ENCODE assay signal across 17 mouse cellular contexts in genomic region chr7:52865755-52866154, GRCm38 (mm10).
"Had no signal": no experiment of that assay in that cellular context is flagged by ENCODE, and none has a peak within 500 bp of the region (broad histone marks: within the 10 kb centered on the region; RNA-seq: fewer than 3 reads in every experiment).

No protein-coding gene starts in this region.

- H3K4me3 ChIP-seq: layer of hippocampus, adult 2 months; limb, embryonic 13.5 days; midbrain, embryonic 12.5 days; neural tube, embryonic 13.5 days; stomach, embryonic 15.5 days had no signal

- DNase-seq: kidney, postnatal 10 days; kidney, postnatal 4 days; left cerebral cortex, postnatal 4 days; lung, adult 18-20 months; lung, postnatal 4 days; retina, postnatal 1 day; right cerebral cortex, postnatal 14 days; thymus, adult 2 months; thymus, postnatal 25 days had no signal

- H3K27ac ChIP-seq: layer of hippocampus, adult 2 months; limb, embryonic 13.5 days; liver, embryonic 14.5 days; midbrain, embryonic 12.5 days; neural tube, embryonic 13.5 days; stomach, embryonic 15.5 days had no signal

- H3K9me3 ChIP-seq: limb, embryonic 13.5 days; midbrain, embryonic 12.5 days; neural tube, embryonic 13.5 days; stomach, embryonic 15.5 days had no signal

- H3K4me1 ChIP-seq: limb, embryonic 13.5 days; midbrain, embryonic 12.5 days; neural tube, embryonic 13.5 days; stomach, embryonic 15.5 days had no signal

- ATAC-seq: lung, postnatal 0 days; midbrain, embryonic 16.5 days had no signal

- H3K27me3 ChIP-seq: limb, embryonic 13.5 days; midbrain, embryonic 12.5 days; neural tube, embryonic 13.5 days; stomach, embryonic 15.5 days had no signal

- H3K36me3 ChIP-seq: limb, embryonic 13.5 days; midbrain, embryonic 12.5 days; neural tube, embryonic 13.5 days; stomach, embryonic 15.5 days had no signal
